Mouse (Mus musculus): ENCODE measurements around the gene Tcf12.
A peak's percentile ranks its signal among the peaks of the same experiment; 100 is the strongest.

Gene Tcf12

GRCm38 (mm10) chr9:71837366-71837765 lies 274.3 kb downstream of the Tcf12 start:
- DNase-seq (ENCODE audit: low spot score in 2 of 2) = no peak

- DNase-seq (ENCODE audit: low spot score in 2 of 2) = no peak
Measured at GRCm38 (mm10) chr9:71836366-71836765, 275.3 kb downstream of the Tcf12 start.

GRCm38 (mm10) chr9:71835203-71835815 lies 276.4 kb downstream of the Tcf12 start:
- DNase-seq (ENCODE audit: low spot score in 2 of 2) = no peak

GRCm38 (mm10) chr9:71834707-71835106 lies 277.0 kb downstream of the Tcf12 start:
- DNase-seq (ENCODE audit: low spot score in 2 of 2) = no peak

GRCm38 (mm10) chr9:71831756-71832699 lies 279.6 kb downstream of the Tcf12 start:
- peak in 1 of 2 experiments; percentile 20 for DNase-seq (ENCODE audit: low spot score in 2 of 2)

GRCm38 (mm10) chr9:71830994-71831393 lies 280.7 kb downstream of the Tcf12 start:
- no peak for DNase-seq (ENCODE audit: low spot score in 2 of 2)

- no peak for DNase-seq (ENCODE audit: low spot score in 2 of 2)
Measured at GRCm38 (mm10) chr9:71830365-71830764, 281.3 kb downstream of the Tcf12 start.

GRCm38 (mm10) chr9:71829753-71830152 lies 281.9 kb downstream of the Tcf12 start:
- no peak for DNase-seq (ENCODE audit: low spot score in 2 of 2)

- no peak for DNase-seq (ENCODE audit: low spot score in 2 of 2)
Measured at GRCm38 (mm10) chr9:71829137-71829536, 282.5 kb downstream of the Tcf12 start.

GRCm38 (mm10) chr9:71827371-71827770 lies 284.3 kb downstream of the Tcf12 start:
- DNase-seq (ENCODE audit: low spot score in 2 of 2) = no peak

GRCm38 (mm10) chr9:71826040-71826525 lies 285.6 kb downstream of the Tcf12 start:
- DNase-seq (ENCODE audit: low spot score in 2 of 2) = peak; percentile 16 to 32

GRCm38 (mm10) chr9:71822003-71822402 lies 289.7 kb downstream of the Tcf12 start:
- no peak for DNase-seq (ENCODE audit: low spot score in 2 of 2)

GRCm38 (mm10) chr9:71818453-71818852 lies 293.2 kb downstream of the Tcf12 start:
- DNase-seq (ENCODE audit: low spot score in 2 of 2) = peak; percentile 30 to 59

GRCm38 (mm10) chr9:71816121-71816520 lies 295.6 kb downstream of the Tcf12 start:
- no peak for DNase-seq (ENCODE audit: low spot score in 2 of 2)

GRCm38 (mm10) chr9:71813565-71813964 lies 298.1 kb downstream of the Tcf12 start:
- no peak for DNase-seq (ENCODE audit: low spot score in 2 of 2)

GRCm38 (mm10) chr9:71812914-71813313 lies 298.8 kb downstream of the Tcf12 start:
- DNase-seq (ENCODE audit: low spot score in 2 of 2) = no peak

GRCm38 (mm10) chr9:71812402-71812801 lies 299.3 kb downstream of the Tcf12 start:
- DNase-seq (ENCODE audit: low spot score in 2 of 2) = no peak

- no peak for DNase-seq (ENCODE audit: low spot score in 2 of 2)
Measured at GRCm38 (mm10) chr9:71811404-71811803, 300.3 kb downstream of the Tcf12 start.

- no peak for DNase-seq (ENCODE audit: low spot score in 2 of 2)
Measured at GRCm38 (mm10) chr9:71810723-71811122, 300.9 kb downstream of the Tcf12 start.

GRCm38 (mm10) chr9:71808640-71809254 lies 302.9 kb downstream of the Tcf12 start:
- DNase-seq (ENCODE audit: low spot score in 2 of 2) = no peak

GRCm38 (mm10) chr9:71807801-71808200 lies 303.9 kb downstream of the Tcf12 start:
- no peak for DNase-seq (ENCODE audit: low spot score in 2 of 2)

- peak; percentile 38 to 48 for DNase-seq (ENCODE audit: low spot score in 2 of 2)
Measured at GRCm38 (mm10) chr9:71806422-71806805, 305.3 kb downstream of the Tcf12 start.
